Mouse (Mus musculus): ENCODE measurements around the gene Insl3. TPM values are rescaled to one million over a fixed set of nuclear protein-coding genes. Genes with fewer than 3 reads are reported as not detected.
"Not testable (repeated sequence)": the region's sequence is repeated elsewhere in the genome, so short reads cannot be mapped to it uniquely, and the experiment has no call there.

Insl3 gene
- polyA plus RNA-seq, 1 experiment, result 10.6 TPM

- DNase-seq (ENCODE audit: low read depth), result no peak
Measured at GRCm38 (mm10) chr8:71677555-71677954, 11.5 kb upstream of the Insl3 start.

DNA sequence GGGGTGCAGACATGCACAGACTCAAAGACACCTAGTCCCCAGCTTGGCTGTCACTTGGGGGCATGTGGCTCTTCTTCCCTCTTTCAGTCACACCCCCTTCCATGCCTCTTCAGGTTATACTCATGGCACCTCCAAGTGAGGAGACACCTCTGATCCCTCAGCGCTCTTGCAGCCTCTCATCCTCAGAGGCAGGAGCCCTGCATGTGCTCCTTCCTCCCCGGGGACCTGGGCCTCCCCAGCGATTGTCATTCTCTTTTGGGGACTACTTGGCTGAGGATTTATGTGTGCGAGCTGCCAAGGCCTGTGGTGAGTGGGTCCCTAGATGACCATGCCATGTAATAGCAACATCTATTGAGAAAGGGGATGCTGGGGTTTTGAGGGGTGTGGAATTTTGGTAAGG is 10.8 kb upstream of the Insl3 start:
- no peak for DNase-seq (ENCODE audit: low read depth)

DNA sequence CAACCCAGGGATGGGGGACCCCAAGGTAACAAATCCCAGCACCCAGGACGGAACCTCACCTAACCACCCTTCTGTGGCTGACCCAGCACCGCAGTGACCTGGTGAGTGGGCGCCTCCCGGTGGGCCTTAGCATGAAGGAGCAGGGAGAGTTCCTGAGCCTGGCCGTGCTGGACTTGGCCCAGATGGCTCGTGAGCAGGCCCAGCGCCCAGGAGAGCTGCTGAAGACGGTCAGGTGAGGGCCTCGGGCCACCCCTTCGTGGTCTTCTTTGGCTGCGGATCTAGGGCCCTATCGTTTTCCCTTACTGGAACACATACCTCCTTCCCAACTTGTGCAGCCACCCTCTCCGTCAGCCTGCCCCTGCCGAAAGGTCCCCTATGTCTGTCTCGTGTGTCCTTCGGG is 9.9 kb upstream of the Insl3 start:
- DNase-seq (ENCODE audit: low read depth), result no peak

- DNase-seq (ENCODE audit: low read depth), result no peak
Measured at GRCm38 (mm10) chr8:71679550-71680168, 9.4 kb upstream of the Insl3 start.

- no peak for DNase-seq (ENCODE audit: low read depth)
Measured at GRCm38 (mm10) chr8:71680471-71680870, 8.5 kb upstream of the Insl3 start.

- DNase-seq (ENCODE audit: low read depth), result no peak
Measured at GRCm38 (mm10) chr8:71681369-71681915, 7.6 kb upstream of the Insl3 start.

GRCm38 (mm10) chr8:71682832-71683231 is 6.2 kb upstream of the Insl3 start:
- DNase-seq (ENCODE audit: low read depth), result no peak

DNA sequence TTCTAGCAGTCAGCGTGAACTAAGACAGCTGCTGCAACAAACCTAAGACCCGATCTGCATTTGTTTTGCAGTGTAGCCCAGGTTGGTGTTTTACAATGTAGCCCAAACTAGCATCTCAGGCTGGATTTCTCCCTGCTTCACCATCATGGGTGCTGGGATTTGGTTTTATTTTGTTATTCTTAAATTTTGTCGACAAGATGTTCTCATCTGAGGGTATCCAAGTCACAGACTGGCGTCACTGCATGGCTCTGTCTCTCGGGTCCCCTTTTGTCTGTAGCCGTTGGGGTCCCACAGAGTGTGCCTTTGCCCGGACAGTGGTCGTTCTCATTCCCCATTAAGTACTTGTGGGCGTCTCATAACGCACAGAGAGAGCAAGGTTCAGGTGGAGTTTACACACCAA is 4.3 kb upstream of the Insl3 start:
- DNase-seq (ENCODE audit: low read depth), result no peak

GRCm38 (mm10) chr8:71685573-71685972 is 3.4 kb upstream of the Insl3 start:
- DNase-seq (ENCODE audit: low read depth), result no peak

DNA sequence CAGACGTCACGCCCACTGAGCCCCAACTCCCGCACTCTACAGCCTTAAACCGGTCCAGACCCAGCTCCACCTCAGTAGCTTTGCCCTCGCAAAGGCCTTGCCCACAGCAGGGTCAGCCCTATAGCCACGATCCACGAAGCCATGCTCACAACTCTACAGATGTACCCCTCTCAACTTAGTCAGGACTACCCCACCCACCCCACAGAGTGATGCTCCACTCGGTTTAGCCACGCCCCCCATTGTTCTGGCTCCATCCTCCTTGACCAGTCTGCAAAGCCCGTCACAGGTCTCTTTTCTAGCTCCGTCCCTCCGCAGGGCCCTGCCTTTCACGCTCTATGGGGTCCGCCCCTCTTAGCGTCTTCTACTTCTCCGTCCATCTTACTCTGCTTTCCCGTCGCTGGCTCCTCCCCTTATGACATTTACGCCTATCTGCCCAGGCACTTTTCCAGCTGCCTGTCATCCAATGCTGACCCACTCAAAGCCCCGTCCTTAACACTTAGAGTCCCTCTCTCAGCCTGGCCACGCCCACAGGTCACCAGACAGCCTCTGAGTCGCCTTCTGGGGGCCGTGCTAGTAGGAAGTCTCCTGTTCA is 2.8 kb upstream of the Insl3 start:
- DNase-seq (ENCODE audit: low read depth), result no peak

DNA sequence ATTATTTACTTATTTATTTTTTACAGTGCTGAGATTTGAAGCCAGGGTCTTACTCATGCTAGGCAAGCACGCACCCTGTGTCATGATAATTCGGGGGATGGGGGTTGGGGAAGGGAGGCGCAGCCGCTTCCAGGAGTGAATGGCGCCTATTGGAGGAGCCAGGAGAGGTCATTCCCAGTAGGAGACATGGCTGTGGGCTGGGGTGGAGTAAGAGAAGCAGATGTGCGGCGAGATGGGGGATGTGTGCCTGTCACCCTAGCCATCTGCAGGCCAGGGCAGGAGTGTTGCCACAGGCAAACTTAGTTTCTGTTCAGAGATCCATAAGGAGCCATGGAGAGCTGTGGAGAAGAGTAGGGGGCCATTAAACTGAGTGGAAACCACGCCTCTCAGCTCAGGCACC is 1.4 kb upstream of the Insl3 start:
- DNase-seq (ENCODE audit: low read depth), result no peak

- no peak for DNase-seq (ENCODE audit: low read depth)
Measured at GRCm38 (mm10) chr8:71692509-71692908, 3.5 kb downstream of the Insl3 start.

DNA sequence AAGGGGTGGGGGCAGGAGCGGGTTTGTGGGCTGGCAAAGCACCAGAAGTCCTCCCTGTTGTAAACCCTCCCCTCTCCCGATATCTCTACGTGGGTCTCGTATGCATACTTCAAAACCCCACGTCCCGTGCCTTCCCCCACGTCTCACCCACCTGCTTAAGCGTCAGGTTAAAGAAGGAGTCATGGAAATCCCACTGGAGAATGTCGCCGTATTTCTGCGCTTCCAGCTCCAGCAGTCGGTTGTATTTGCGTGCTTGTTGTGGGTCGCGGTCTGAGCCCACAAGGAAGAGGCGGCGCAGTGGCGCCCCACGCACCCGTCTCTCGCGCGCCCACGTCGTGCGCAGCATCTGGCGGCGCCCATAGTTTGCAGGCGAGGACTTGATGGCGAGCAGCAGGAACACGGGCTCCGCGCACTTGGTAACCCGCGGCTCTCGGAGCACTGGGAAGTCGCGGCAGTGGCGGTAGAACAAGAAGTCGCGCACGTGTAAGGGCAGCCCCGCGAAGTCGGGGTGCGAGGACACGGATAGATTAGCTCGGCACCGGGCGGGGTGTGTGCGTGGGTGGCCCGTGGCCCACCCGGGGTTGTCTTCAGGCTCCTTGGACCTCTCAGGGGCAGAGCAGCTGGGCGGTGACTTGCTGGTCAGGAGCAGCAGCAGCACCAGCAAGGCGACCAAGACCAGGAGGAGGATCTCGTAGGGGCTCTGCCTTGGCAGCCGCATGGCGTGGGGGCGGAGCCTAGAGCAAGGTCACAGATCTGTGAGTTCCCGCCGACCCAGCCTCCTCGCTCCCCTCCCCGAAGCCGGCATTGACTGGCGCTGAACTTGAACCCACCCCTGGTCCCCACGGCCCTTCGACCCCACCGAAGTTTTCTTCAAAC is 4.4 kb downstream of the Insl3 start:
- DNase-seq (ENCODE audit: low read depth), result no peak

DNA sequence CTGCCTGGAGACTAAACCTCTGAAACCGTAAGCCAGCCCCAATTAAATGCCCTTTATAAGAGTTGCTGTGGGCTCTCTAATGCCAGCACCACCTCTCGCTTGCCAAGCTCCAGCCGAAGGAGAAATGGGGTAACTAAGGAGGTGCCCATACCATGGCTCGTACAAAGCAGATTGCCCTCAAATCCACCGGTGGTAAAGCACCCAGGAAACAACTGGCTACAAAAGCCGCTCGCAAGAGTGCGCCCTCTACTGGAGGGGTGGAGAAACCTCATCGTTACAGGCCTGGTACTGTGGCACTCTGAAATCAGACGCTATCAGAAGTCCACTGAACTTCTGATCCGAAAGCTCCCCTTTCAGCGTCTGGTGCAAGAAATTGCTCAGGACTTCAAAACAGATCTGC is 6.4 kb downstream of the Insl3 start:
- DNase-seq (ENCODE audit: low read depth), result not testable (repeated sequence)

DNA sequence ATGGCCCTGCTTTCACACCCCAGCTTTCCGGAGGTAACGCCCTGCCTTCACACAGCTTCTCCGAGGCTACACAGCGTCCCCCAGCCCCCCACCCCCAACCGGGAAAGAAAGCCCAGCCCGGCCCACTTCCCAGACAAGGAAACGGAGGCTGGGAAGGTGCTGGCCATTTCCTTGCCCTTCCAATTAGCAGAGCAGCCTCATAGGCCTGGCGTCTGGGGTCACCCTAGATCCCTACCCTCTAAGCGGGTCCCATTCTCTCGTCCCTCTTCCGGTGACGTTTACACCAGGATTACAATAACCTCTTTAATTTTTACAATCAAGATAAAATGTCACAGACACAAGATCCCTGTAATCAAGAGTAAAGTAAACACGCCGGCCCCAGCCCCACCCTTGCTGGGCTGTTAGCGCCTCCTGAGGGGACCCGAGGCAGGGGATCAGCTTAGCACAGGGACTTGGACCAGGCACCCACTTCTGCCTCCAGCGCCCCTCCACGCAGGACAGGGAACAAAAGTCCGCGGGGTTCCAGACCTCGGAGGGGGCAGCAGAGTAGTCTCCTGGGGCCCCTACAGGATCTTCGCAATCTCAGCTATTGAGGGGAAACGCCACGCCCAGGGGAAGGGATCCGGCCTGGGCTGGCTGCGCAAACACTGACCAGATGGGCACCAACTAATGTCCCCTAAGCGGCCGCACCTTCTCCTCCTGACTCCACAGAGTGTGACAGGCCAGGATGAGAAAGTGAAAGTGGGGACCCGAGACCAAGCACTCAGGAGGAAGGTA is 11.7 kb downstream of the Insl3 start:
- DNase-seq (ENCODE audit: low read depth), result no peak

GRCm38 (mm10) chr8:71701414-71702086 is 12.5 kb downstream of the Insl3 start, which contains the start of gene B3gnt3:
B3gnt3 (minus strand) TSS chr8:71701789.
- no peak for DNase-seq (ENCODE audit: low read depth)

- DNase-seq (ENCODE audit: low read depth), result no peak
Measured at GRCm38 (mm10) chr8:71702087-71702432, 13.0 kb downstream of the Insl3 start.

- peak; percentile 23 for DNase-seq (ENCODE audit: low read depth)
Measured at GRCm38 (mm10) chr8:71702923-71703322, 13.9 kb downstream of the Insl3 start.

DNA sequence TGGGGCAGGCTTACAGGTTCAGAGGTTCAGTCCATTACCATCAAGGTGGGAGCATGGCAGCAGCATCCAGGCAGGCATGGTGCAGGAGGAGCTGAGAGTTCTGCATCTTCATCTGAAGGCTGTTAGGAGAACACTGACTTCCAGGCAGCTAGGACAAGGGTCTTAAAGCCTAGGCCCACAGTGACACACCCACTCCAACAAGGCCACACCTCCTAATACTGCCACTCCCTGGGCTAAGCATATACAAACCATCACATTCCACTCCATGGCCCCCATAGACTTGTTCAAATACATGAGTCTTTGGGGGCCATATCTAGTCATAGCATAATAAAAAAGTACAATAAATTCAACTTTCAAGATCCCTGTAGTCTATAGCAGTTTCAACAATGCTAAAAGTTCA is 14.4 kb downstream of the Insl3 start:
- DNase-seq (ENCODE audit: low read depth), result not testable (repeated sequence)

DNA sequence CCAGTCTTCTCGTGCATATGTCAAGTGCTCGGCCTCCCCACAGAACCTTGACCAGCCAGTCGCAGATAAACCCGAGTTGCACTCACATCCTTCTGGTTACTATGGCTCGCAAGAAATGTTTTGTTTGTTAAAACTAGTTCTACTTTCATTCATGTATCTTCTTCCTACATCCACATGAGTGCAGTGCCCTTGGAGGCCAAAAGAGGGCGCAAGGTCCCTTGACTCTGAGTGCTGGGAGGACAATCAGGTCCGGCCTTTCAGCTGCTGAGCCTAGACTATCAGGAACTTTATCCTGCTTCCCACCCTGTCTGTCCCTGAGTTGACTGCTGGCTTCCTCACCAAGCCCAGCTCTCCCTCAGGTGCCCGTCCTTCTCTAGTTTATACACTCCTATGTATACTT is 18.9 kb downstream of the Insl3 start:
- no peak for DNase-seq (ENCODE audit: low read depth)

DNA sequence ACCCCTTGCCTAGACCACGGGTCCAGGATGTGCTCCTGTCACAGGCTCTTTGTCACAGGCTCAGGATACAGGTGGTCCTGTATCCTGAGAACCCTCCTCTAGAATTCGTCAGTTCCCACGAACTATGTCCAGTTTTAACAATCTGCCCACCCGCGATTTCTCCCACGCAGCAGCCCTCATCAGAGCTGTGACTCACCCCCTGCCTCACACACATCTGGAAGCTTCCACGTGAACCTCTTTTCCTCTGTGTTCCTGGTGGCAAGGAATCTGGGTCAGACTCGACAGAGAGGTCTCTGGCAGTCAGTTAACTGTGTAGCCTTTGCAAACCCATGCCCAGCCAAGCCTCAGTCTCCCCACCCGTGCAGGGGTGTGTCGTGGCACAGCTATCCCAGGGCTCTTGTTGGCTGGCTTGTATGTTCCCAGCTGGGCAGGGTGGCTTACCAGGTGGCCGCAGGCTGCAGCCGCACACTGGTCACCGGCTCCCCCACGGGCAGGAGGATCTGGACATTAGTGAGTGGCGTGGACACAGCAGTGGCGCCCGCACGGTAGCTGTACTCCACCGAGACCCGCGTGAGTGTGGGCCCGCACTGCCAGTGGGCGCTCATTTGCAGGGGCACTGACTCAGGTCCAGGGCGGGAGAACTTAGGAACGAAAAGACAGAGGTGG is 20.3 kb downstream of the Insl3 start:
- DNase-seq (ENCODE audit: low read depth), result no peak

All from gonadal fat pad, adult 2 months (tissue).